Mouse (Mus musculus): ENCODE measurements at regions not wholly inside any gene's neighbourhood (a gene's known extent, or its start where the extent isn't known, plus 50 kb on each side); places are given as distances from the start of the nearest gene placed in this dataset.

DNA sequence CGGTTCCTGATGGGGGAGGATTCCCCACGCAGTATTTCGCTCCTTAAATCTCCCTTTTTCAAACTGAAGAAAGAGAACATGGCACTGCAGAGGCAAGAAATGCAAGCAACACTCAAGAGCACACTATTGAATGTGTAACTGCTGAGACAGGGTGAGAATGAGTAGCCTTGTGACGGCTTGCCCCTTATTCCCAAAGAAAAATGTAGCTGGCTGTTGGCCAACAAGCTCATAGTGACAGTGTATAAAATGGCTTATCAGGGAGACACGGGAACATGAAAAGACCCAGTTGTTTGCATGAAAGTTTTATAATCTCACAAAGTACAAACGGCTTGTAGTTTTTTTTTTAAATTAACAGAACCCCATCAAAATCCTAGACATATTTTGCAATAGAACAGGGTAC is 130.8 kb upstream of the Arglu1 start:
- dilution Hi-C loops (cut with MboI; ENCODE audit: extremely low pct_ligation_motif_present, extremely low pct_unique_long_range_greater_than_20kb, low sequenced_read_pairs): no loop called here
- Histone ChIP-seq H3K4me2 (ENCODE audit: insufficient read depth, low read depth, poor library complexity, severe bottlenecking) (no peak overlapping the region), H3K27ac (ENCODE audit: insufficient read depth, low read depth) (no peak overlapping the region), H3K9me3 (replicated peaks; ENCODE audit: low read length) (peaks cover 72% of the 10 kb centered on the region), H3K9ac (ENCODE audit: insufficient read depth, low read depth) (no peak overlapping the region), H3K79me2 (replicated peaks; ENCODE audit: control insufficient read depth, extremely low read depth, insufficient read depth, poor library complexity, severe bottlenecking) (no peaks in the 10 kb centered on the region), H3K27me3 (replicated peaks) (no peaks in the 10 kb centered on the region), H3K4me1 (ENCODE audit: control insufficient read depth in 1 of 2, insufficient read depth in 2 of 2) (no peaks in the 10 kb centered on the region), H3K4me3 (replicated peaks in 1 of 3; ENCODE audit: low read depth in 2 of 3, low read length in 2 of 3, poor library complexity in 1 of 3) (no peak overlapping the region), H3K36me3 (replicated peaks in 1 of 2; ENCODE audit: control insufficient read depth in 1 of 2, insufficient read depth in 1 of 2, low read length in 1 of 2) (no peaks in the 10 kb centered on the region)
- DNase-seq (ENCODE audit: extremely low read depth): no peak
- TF ChIP-seq MAX (IDR thresholded peaks at IDR 0.05; ENCODE audit: low read length) (no peak), UBTF (IDR thresholded peaks at IDR 0.05; ENCODE audit: low read depth, low read length) (no peak), USF2 (conservative IDR thresholded peaks at IDR 0.05; ENCODE audit: low read depth, low read length) (no peak), ETS1 (conservative IDR thresholded peaks at IDR 0.05; ENCODE audit: low read depth, low read length) (no peak), MYC (IDR thresholded peaks at IDR 0.05; ENCODE audit: low read depth, low read length) (no peak), CHD2 (IDR thresholded peaks at IDR 0.05; ENCODE audit: low read length) (no peak), MAFK (IDR thresholded peaks at IDR 0.05; ENCODE audit: insufficient replicate concordance, low read length) (no peak), JUND (conservative IDR thresholded peaks at IDR 0.05; ENCODE audit: low read depth, low read length) (no peak), TBP (conservative IDR thresholded peaks at IDR 0.05; ENCODE audit: low read depth, low read length) (no peak), POLR2AphosphoS2 (IDR thresholded peaks at IDR 0.05; ENCODE audit: low read depth, low read length) (no peak), TCF12 (IDR thresholded peaks at IDR 0.05; ENCODE audit: low read depth, low read length) (no peak), SMC3 (IDR thresholded peaks at IDR 0.05; ENCODE audit: low read depth, low read length) (no peak), JUN (IDR thresholded peaks at IDR 0.05; ENCODE audit: insufficient read depth, low read depth, low read length) (no peak), POLR2A (IDR thresholded peaks at IDR 0.05; ENCODE audit: low read depth, low read length) (no peak), HCFC1 (IDR thresholded peaks at IDR 0.05; ENCODE audit: low read depth, low read length) (no peak)
- in situ Hi-C loops (cut with MboI; ENCODE audit: low pct_ligation_motif_present, low pct_unique_long_range_greater_than_20kb, low sequenced_read_pairs): no loop called here

DNA sequence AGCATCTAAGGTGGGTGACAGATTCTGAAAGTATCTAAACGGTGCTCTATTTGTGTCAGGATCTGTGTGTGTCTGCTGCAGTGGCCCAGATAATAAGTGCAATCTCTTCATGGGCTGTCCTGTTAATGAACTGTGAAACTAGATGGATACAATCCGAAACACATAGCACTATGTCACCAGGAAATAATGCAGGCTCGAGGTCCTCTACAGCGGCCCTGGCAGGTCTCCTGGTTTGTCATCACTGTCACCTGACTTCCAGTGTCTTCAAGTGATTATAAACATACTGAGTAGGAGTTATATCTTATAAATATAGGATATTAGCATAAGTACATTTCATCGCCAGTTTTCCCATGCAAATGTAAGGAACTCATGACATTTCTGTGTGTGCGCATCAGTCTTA is 130.3 kb upstream of the Arglu1 start:
- Histone ChIP-seq H3K4me1 (ENCODE audit: control insufficient read depth in 1 of 2, insufficient read depth in 2 of 2) (no peaks in the 10 kb centered on the region), H3K9ac (ENCODE audit: insufficient read depth, low read depth) (no peak overlapping the region), H3K9me3 (replicated peaks; ENCODE audit: low read length) (peaks cover 72% of the 10 kb centered on the region), H3K79me2 (replicated peaks; ENCODE audit: control insufficient read depth, extremely low read depth, insufficient read depth, poor library complexity, severe bottlenecking) (no peaks in the 10 kb centered on the region), H3K4me2 (ENCODE audit: insufficient read depth, low read depth, poor library complexity, severe bottlenecking) (no peak overlapping the region), H3K27ac (ENCODE audit: insufficient read depth, low read depth) (no peak overlapping the region), H3K27me3 (replicated peaks) (no peaks in the 10 kb centered on the region), H3K4me3 (replicated peaks in 1 of 3; ENCODE audit: low read depth in 2 of 3, low read length in 2 of 3, poor library complexity in 1 of 3) (no peak overlapping the region), H3K36me3 (replicated peaks in 1 of 2; ENCODE audit: control insufficient read depth in 1 of 2, insufficient read depth in 1 of 2, low read length in 1 of 2) (no peaks in the 10 kb centered on the region)
- in situ Hi-C loops (cut with MboI; ENCODE audit: low pct_ligation_motif_present, low pct_unique_long_range_greater_than_20kb, low sequenced_read_pairs): no loop called here
- TF ChIP-seq MXI1 (IDR thresholded peaks at IDR 0.05; ENCODE audit: low read depth, low read length) (no peak), RCOR1 (conservative IDR thresholded peaks at IDR 0.05; ENCODE audit: low read depth, low read length) (no peak), ZNF384 (IDR thresholded peaks at IDR 0.05; ENCODE audit: low read depth, low read length) (no peak), TBP (conservative IDR thresholded peaks at IDR 0.05; ENCODE audit: low read depth, low read length) (no peak), MAZ (IDR thresholded peaks at IDR 0.05; ENCODE audit: low read depth, low read length) (no peak), IRF4 (IDR thresholded peaks at IDR 0.05; ENCODE audit: low read depth, low read length) (no peak), ZC3H11A (IDR thresholded peaks at IDR 0.05; ENCODE audit: low read depth, low read length) (no peak), ETS1 (conservative IDR thresholded peaks at IDR 0.05; ENCODE audit: low read depth, low read length) (no peak)
- no peak for DNase-seq (ENCODE audit: extremely low read depth)
- dilution Hi-C loops (cut with MboI; ENCODE audit: extremely low pct_ligation_motif_present, extremely low pct_unique_long_range_greater_than_20kb, low sequenced_read_pairs): no loop called here

Data from CH12.LX (cell line).